Mouse (Mus musculus): ENCODE measurements at regions not wholly inside any gene's neighbourhood (a gene's known extent, or its start where the extent isn't known, plus 50 kb on each side); places are given as distances from the start of the nearest gene placed in this dataset.

GRCm38 (mm10) chr15:45016741-45017140 is 4882.6 kb downstream of the 9330182O14Rik start:
- peak; percentile 47 to 83 for DNase-seq (ENCODE audit: low spot score in 2 of 2)

- peak in 1 of 2 experiments; percentile 67 for DNase-seq (ENCODE audit: low spot score in 2 of 2)
Observed at GRCm38 (mm10) chr15:45018086-45018485, 4883.9 kb downstream of the 9330182O14Rik start.

- peak in 1 of 2 experiments; percentile 76 for DNase-seq (ENCODE audit: low spot score in 2 of 2)
Observed at GRCm38 (mm10) chr15:45021790-45022189, 4887.6 kb downstream of the 9330182O14Rik start.

All from frontal cortex, postnatal 36 days (tissue).